Mouse (Mus musculus): ENCODE measurements around the gene Boc. TPM values are rescaled to one million over a fixed set of nuclear protein-coding genes. Genes with fewer than 3 reads are reported as not detected.

Gene Boc
- polyA plus RNA-seq, 1 experiment from 2014 or later, result 57.6 TPM

- Histone ChIP-seq H3K4me3 (no peak overlapping the region), H3K4me2 (no peak overlapping the region), H3K27ac (no peak overlapping the region), H3K27me3 (no peaks in the 10 kb centered on the region), H3K9me3 (no peaks in the 10 kb centered on the region), H3K9ac (no peak overlapping the region), H3K4me1 (peaks cover 40% of the 10 kb centered on the region), H3K36me3 (peaks cover 10% of the 10 kb centered on the region)
- no peak for ATAC-seq (ENCODE audit: insufficient number of reproducible peaks, low FRiP score, low TSS enrichment, low read depth)
- 84% methylated on average over 1 of the region's 1 CpGs for WGBS
Observed at GRCm38 (mm10) chr16:44526044-44526443, 32.7 kb downstream of the Boc start.

- Histone ChIP-seq H3K9ac (no peak overlapping the region), H3K4me1 (peaks cover 26% of the 10 kb centered on the region), H3K4me3 (no peak overlapping the region), H3K4me2 (no peak overlapping the region), H3K36me3 (peaks cover 30% of the 10 kb centered on the region), H3K27me3 (no peaks in the 10 kb centered on the region), H3K9me3 (no peaks in the 10 kb centered on the region), H3K27ac (no peak overlapping the region)
- 64% methylated on average over 7 of the region's 7 CpGs for WGBS
- no peak for ATAC-seq (ENCODE audit: insufficient number of reproducible peaks, low FRiP score, low TSS enrichment, low read depth)
Observed at GRCm38 (mm10) chr16:44523595-44523994, 35.1 kb downstream of the Boc start.

- no peaks in the 10 kb centered on the region for H3K27me3 ChIP-seq
- no peaks in the 10 kb centered on the region for H3K9me3 ChIP-seq
- H3K4me2 ChIP-seq, result no peak overlapping the region
- H3K27ac ChIP-seq, result peak overlapping the region; percentile 35
- H3K4me1 ChIP-seq, result peaks cover 23% of the 10 kb centered on the region
- H3K36me3 ChIP-seq, result peaks cover 82% of the 10 kb centered on the region
- H3K4me3 ChIP-seq, result no peak overlapping the region
- 72% methylated on average over 6 of the region's 6 CpGs for WGBS
- no peak for ATAC-seq (ENCODE audit: insufficient number of reproducible peaks, low FRiP score, low TSS enrichment, low read depth)
- no peak overlapping the region for H3K9ac ChIP-seq
Observed at GRCm38 (mm10) chr16:44516498-44516897, 42.2 kb downstream of the Boc start.

GRCm38 (mm10) chr16:44510521-44511213, 48.0 kb downstream of the Boc start:
- 45% methylated on average over 13 of the region's 13 CpGs for WGBS
- Histone ChIP-seq H3K9me3 (no peaks in the 10 kb centered on the region), H3K4me3 (no peak overlapping the region), H3K27me3 (no peaks in the 10 kb centered on the region), H3K27ac (peak overlapping the region; percentile 92), H3K4me2 (0 out of 2 replicates have a peak overlapping the region, but pooled peaks have one; percentile 5), H3K4me1 (peaks cover 56% of the 10 kb centered on the region), H3K9ac (no peak overlapping the region), H3K36me3 (peaks cover 54% of the 10 kb centered on the region)
- ATAC-seq (ENCODE audit: insufficient number of reproducible peaks, low FRiP score, low TSS enrichment, low read depth), result no peak

- H3K4me3 ChIP-seq, result no peak overlapping the region
- H3K27ac ChIP-seq, result peak overlapping the region; percentile 92
- H3K36me3 ChIP-seq, result peaks cover 57% of the 10 kb centered on the region
- H3K4me2 ChIP-seq, result no peak overlapping the region
- H3K9me3 ChIP-seq, result no peaks in the 10 kb centered on the region
- no peak; the same call in 1 of the 2 replicates for ATAC-seq (ENCODE audit: insufficient number of reproducible peaks, low FRiP score, low TSS enrichment, low read depth)
- no peaks in the 10 kb centered on the region for H3K27me3 ChIP-seq
- H3K9ac ChIP-seq, result no peak overlapping the region
- 73% methylated on average over 7 of the region's 7 CpGs for WGBS
- peaks cover 56% of the 10 kb centered on the region for H3K4me1 ChIP-seq
Observed at GRCm38 (mm10) chr16:44509458-44510344, 49.0 kb downstream of the Boc start.

GRCm38 (mm10) chr16:44508772-44509171, 49.9 kb downstream of the Boc start:
- Histone ChIP-seq H3K4me3 (no peak overlapping the region), H3K27ac (peak overlapping the region; percentile 92; the same call in 1 of the 2 replicates), H3K4me2 (no peak overlapping the region), H3K9me3 (no peaks in the 10 kb centered on the region), H3K4me1 (peaks cover 51% of the 10 kb centered on the region), H3K36me3 (peaks cover 61% of the 10 kb centered on the region), H3K9ac (no peak overlapping the region), H3K27me3 (no peaks in the 10 kb centered on the region)
- no peak for ATAC-seq (ENCODE audit: insufficient number of reproducible peaks, low FRiP score, low TSS enrichment, low read depth)
- WGBS, result 68% methylated on average over 13 of the region's 13 CpGs

GRCm38 (mm10) chr16:44508025-44508424, 50.7 kb downstream of the Boc start:
- ATAC-seq (ENCODE audit: insufficient number of reproducible peaks, low FRiP score, low TSS enrichment, low read depth), result no peak
- no peak overlapping the region for H3K4me3 ChIP-seq
- no peak overlapping the region for H3K4me2 ChIP-seq
- WGBS, result 64% methylated on average over 5 of the region's 5 CpGs
- no peaks in the 10 kb centered on the region for H3K27me3 ChIP-seq
- peaks cover 61% of the 10 kb centered on the region for H3K36me3 ChIP-seq
- no peak overlapping the region for H3K9ac ChIP-seq
- H3K9me3 ChIP-seq, result no peaks in the 10 kb centered on the region
- H3K4me1 ChIP-seq, result peaks cover 58% of the 10 kb centered on the region
- peak overlapping the region; percentile 80 for H3K27ac ChIP-seq

GRCm38 (mm10) chr16:44507027-44507929, 51.4 kb downstream of the Boc start:
- H3K9ac ChIP-seq, result no peak overlapping the region
- peaks cover 62% of the 10 kb centered on the region for H3K36me3 ChIP-seq
- no peak for ATAC-seq (ENCODE audit: insufficient number of reproducible peaks, low FRiP score, low TSS enrichment, low read depth)
- no peaks in the 10 kb centered on the region for H3K27me3 ChIP-seq
- H3K4me3 ChIP-seq, result no peak overlapping the region
- H3K4me1 ChIP-seq, result peaks cover 63% of the 10 kb centered on the region
- WGBS, result 41% methylated on average over 10 of the region's 10 CpGs
- no peaks in the 10 kb centered on the region for H3K9me3 ChIP-seq
- H3K4me2 ChIP-seq, result no peak overlapping the region
- peak overlapping the region; percentile 80 for H3K27ac ChIP-seq

GRCm38 (mm10) chr16:44505243-44505642, 53.5 kb downstream of the Boc start:
- Histone ChIP-seq H3K27me3 (no peaks in the 10 kb centered on the region), H3K9me3 (no peaks in the 10 kb centered on the region), H3K4me1 (peaks cover 54% of the 10 kb centered on the region), H3K9ac (no peak overlapping the region), H3K4me2 (no peak overlapping the region), H3K4me3 (no peak overlapping the region), H3K36me3 (peaks cover 75% of the 10 kb centered on the region), H3K27ac (no peak overlapping the region)
- 83% methylated on average over 1 of the region's 1 CpGs for WGBS
- ATAC-seq (ENCODE audit: insufficient number of reproducible peaks, low FRiP score, low TSS enrichment, low read depth), result no peak

- H3K4me1 ChIP-seq, result peaks cover 34% of the 10 kb centered on the region
- no peak overlapping the region for H3K9ac ChIP-seq
- H3K27me3 ChIP-seq, result no peaks in the 10 kb centered on the region
- H3K36me3 ChIP-seq, result peaks cover 86% of the 10 kb centered on the region
- H3K9me3 ChIP-seq, result no peaks in the 10 kb centered on the region
- no peak overlapping the region for H3K4me3 ChIP-seq
- peak overlapping the region; percentile 73 for H3K27ac ChIP-seq
- ATAC-seq (ENCODE audit: insufficient number of reproducible peaks, low FRiP score, low TSS enrichment, low read depth), result peak; percentile 17
- 53% methylated on average over 8 of the region's 8 CpGs for WGBS
- no peak overlapping the region for H3K4me2 ChIP-seq
Observed at GRCm38 (mm10) chr16:44502895-44503575, 55.7 kb downstream of the Boc start.

GRCm38 (mm10) chr16:44502325-44502724, 56.4 kb downstream of the Boc start:
- H3K4me3 ChIP-seq, result no peak overlapping the region
- peak overlapping the region; percentile 33 for H3K27ac ChIP-seq
- H3K9me3 ChIP-seq, result no peaks in the 10 kb centered on the region
- H3K4me1 ChIP-seq, result peaks cover 27% of the 10 kb centered on the region
- no peak overlapping the region for H3K4me2 ChIP-seq
- H3K9ac ChIP-seq, result no peak overlapping the region
- H3K36me3 ChIP-seq, result peaks cover 86% of the 10 kb centered on the region
- no peaks in the 10 kb centered on the region for H3K27me3 ChIP-seq
- WGBS, result 63% methylated on average over 7 of the region's 7 CpGs
- ATAC-seq (ENCODE audit: insufficient number of reproducible peaks, low FRiP score, low TSS enrichment, low read depth), result no peak

All from limb, embryonic 15.5 days (tissue).